Mouse (Mus musculus) cerebellum, postnatal 14 days (tissue): ENCODE measurements around the gene Cat.
A peak's percentile ranks its signal among the peaks of the same experiment; 100 is the strongest.

Experiments used
- DNase-seq, 2 experiments: peaks; one replicate each; pipeline ENCODE4 v3.0.0; 2021; ENCODE audit warnings: mixed read lengths in 2 of 2

The Cat gene

DNA sequence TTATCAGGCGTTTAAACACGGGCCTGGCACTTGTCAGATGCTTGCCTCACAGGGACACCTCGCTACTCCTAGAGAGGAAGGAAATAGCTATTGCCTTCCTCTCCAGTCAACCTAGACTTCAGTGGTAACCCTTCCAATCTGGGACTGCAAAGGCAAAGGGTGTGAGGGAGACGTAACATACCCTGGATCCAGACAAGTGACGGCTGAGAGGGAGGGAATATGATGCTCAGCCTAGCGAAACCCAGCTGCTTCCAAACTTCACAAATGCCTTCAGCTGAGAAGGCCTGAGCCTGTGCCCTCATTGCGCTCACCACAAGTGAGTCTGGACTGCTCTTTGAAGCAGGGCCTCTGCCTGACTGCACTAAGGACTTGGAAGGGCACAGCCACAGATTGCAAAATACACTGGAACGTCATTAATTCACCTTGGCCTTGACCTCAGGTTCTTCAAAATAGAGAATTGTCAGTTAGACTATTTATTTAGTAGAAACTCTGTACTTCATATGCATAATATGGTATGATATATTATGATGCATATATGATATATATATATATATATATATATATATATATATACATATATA is 52.2 kb downstream of the Cat start:
- DNase-seq, result no peak

DNA sequence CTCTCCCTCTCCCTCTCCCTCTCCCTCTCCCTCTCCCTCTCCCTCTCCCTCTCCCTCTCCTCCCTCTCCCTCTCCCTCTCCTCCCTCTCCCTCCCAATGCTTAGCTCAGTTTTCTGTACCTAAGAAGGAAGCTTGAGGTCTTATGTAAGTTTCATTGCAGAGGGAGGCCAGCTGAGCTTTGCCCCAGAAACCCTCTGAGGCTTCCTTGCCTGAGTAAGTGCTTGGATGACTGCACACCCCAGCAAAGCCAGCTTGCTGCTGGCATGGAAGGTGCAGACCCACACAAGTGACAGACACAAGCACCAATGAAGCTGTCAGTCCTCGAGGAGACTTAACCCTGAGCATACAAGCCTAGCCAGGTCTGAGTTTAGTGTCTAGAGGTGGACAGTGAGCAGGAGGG is 54.2 kb downstream of the Cat start:
- no peak for DNase-seq

DNA sequence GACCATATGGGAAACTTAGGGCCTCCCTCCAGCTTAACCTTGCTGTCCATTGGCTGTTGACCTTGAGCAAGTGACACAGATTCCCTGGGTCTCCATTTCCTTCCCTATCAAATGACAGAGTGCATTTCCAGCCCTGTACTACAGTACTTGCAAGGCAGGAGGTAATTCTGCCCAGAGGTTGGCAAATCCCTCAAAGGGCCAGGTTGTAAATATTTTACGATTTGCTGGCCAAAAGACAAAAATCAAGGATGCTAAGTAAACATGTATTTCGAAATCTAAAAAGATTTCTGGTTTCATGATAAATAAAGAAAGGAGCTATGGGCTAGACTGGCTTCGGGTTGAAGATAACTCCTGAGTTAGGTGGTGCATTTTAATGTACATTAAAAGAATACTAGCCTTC is 56.6 kb downstream of the Cat start:
- DNase-seq, result no peak

DNA sequence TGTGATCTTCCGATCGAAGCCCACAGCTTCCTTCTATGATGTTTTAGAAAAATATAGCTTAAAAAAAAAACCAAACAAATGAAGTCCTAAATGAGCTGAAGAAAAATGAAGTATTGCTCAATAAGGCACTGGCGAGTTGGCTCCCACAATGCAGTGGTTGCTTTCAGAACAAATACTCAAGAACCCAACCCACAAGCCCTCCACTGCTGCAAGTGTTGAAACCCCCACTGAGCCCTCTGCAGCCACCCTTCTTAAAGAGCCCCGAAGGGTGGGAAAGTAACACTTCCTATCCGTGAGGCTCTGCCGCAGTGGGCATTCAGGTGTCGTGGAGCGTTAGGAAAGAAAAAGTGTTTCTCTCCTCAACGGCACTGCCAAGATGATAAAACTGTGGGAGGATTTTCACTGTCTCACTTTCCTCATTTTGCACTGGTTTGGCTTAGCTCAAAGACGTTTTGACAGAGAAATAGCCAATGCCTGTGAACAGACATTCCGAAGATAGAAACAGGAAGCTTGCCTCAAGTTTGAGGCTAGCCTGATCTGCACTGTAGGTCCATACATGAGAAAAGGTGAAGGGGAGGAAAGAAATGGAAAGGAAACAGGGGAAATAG is 59.4 kb downstream of the Cat start:
- DNase-seq, result no peak

DNA sequence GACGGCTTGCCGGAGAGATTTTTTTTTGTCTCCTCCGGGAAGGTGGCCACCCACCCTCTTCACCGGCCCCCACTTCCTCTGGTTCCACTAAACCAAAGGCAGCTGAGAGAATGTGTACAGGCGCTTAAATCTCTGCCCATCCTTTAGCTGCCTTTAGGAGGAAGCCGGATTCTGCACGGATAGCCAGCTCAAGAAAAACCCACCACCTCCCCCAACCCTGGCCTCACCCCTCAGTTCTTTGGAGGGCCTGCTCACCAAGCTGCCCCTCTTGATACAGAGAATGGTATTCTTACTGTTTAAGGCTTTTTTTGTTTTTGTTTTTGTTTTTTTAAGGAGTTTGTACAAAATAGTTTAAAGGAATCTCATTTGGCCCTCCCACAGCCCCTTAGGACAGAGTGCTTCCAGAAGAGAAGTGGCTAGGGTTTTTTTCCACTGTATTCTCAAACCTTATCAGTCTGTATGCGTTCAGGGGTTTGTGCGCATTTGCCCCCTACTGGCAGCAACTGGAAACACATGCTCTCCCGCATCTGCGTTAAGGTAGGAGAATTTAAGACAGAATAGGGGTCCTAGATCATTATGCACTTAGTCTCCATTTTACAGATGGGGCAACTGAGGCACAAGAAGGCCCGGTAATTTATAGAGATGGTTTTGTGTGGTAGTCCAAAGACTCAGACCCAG is 60.5 kb downstream of the Cat start:
- peak; percentile 77 to 78 for DNase-seq

DNA sequence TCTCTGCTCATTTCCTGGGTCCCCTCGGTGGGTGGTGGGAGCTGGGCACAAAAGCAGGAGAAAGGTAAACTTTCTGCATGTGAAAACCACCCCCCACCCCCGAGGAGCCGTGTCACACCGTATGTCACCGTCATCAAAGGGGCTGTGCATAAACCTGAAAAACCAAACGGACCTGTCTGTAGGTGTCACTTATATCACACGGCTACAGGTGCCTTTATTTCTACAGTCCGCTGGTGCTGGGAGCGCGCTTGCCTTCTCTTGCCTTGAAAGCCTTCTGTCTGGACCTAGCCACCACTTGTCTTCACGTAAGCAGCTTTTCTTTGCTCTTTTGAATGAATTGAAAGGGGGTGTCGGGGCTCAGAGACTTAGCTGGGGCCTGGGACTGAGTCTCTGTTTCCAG is 61.1 kb downstream of the Cat start:
- DNase-seq, result no peak

DNA sequence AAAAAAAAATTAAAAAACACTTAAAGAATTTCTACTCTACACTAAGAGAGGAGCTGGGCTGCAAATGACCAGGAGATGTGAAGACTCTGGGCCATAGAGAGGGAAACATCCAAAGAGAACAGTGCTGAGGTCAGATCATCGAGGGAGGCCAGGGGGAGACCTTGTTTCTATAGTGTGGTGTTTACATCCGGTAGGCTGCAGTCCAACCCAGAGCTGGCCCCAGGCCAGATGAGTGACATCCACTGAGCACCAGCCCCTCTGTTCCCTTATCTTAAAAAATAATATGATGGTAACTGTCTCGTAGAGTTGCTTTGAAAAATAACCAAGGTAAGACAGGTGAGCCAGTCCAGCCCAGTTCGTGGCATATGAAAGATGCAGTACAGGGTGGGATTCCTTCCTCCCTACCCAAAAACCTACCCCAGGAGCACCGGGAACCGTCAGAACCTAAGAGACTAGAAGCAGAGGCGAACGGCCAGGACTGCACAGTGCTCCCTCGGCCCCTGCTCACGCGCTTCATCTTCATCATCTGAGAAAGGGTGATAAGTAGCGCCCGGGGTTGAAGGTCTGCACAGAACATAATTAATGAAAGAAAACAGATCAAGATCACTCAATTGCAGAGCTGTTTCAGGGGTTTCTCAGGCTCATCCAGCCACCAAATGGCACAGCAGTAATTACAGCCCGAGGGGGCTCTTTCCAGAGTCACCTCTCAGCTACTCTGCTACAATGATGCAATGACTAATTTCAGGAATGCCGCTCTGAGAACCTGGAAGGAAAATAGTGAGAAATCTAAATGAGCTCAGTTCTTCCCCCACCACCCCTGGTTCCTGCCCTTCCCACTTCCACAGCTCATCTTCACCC is 64.1 kb downstream of the Cat start:
- DNase-seq, result no peak

DNA sequence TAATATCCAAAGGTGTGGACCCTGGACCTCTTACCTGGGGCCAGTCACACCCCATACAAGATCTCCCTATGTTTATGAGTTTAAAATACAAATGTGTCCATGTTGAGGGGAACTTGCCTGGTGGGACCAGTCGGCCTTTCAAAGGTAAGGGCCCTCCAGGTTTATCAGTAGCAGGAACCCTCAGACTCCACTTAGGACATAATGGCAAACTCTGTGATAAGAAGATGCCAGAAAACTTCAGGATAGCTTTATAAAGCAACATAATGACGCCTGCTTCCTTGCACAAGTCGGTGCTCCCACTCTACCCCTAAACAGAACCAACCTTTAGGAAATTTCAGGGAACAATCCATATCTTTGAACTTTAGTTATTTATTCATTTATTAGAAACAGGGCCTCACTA is 69.2 kb downstream of the Cat start:
- DNase-seq, result no peak

DNA sequence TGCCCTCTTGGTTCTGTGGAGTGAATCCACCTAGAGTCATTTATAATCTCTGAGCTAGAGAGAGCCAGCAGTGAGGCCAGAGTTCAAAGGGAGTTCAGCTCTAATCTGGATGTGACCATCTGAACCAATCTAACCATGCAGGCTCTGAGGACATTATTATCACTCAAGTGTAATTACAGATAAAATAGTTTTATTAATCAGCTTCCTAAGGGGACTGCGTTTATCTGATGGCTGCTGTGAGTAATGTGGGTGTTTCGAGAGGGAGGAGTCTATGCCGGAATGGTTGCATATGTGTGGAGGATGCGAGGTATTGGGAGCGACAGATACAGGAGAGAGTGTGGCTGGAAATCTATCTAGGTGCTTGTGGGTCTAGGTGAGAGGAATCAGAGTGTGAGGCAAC is 71.6 kb downstream of the Cat start:
- no peak for DNase-seq

DNA sequence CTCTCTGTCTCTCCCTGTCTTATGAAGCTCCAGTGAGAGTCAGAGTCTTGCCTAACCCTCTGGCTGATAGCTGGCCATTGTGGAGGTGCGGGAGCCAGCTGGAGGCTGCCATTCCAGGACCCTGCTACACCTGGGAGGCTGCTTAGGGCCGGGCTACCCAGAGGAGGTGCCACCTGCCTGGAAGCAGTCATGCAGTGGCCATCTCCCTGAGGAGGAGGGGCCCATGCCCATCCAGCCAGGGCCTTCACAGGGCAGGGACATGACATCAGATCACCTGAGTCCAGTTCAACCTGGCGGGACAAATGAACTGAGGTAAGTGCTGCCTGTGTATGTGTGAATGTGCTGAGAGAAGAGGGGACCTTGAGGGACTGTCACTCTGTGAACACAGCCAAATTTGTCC is 73.1 kb downstream of the Cat start:
- DNase-seq, result no peak

DNA sequence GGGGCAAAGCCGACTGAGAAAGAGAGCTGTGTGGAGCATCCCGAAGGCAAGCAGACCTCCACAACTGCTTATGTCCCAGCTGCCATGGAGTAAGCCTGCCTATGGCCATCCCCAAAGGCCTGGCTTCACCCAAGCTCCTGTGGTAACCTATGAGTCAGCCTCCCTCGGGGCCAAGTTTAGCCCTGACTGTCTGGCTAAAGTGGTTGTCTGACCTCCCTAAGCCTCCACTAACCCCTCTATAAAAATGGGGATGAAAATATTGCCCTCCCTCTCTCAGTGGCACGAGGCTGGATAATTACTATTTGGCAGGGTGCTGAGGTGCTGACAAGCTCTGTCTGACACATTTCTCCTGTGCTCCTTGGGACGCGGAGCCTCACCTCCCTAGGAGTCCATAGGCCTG is 73.6 kb downstream of the Cat start, which contains the start of gene Elf5:
Elf5 (plus strand) TSS at position 341 of the 400 bp plus-strand sequence.
- no peak for DNase-seq

DNA sequence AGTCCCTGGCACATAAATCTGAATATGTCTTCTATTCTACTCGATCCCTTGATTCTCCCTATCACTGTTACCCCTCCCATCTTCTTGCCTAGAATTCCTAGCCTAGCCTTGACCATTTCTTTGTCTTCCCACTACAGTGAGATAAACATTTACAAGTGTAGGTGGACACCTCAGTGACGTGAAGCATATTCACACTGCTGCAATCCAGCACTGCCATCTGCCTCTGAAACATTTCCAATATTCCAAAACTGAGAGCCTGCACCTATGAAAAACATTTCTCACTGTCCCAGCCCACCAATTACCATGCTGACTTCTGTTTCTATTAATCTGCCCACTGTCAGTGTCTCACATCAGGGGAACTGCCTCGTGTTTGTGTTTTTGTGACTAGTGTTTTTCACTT is 78.7 kb downstream of the Cat start:
- no peak for DNase-seq
